Mouse (Mus musculus): ENCODE data around the gene Cdip1.

DNA sequence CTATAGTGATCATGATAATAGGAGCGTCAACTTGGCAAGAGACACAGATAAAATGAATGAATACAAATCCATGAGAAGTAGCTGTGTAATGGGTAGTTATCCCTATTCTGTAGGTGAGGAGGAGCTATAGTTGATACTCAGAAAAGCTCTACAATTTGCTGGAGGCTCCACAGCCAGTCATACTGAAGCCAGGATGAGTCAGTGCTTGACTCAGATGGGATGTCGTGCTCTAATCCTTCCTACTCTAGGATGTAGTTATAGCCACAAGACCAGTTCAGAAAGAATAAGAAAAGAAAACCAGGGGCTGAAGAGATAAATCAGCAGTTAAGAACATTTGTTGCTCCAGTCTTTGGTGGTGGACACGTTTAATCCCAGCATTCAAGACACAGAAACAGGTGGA is 47.5 kb upstream of the Cdip1 start:
- TF ChIP-seq POLR2A (IDR thresholded peaks at IDR 0.05; ENCODE audit: borderline replicate concordance, insufficient read depth, low read length) = no peak
- TF ChIP-seq CTCF (IDR thresholded peaks at IDR 0.05; ENCODE audit: borderline replicate concordance, insufficient read depth, low read depth, low read length) = no peak
